Mouse (Mus musculus): ENCODE measurements around the gene Rxrb.

Rxrb gene

GRCm38 (mm10) chr17:34039562-34040450 is 8.2 kb downstream of the Rxrb start:
- no peak for DNase-seq (ENCODE audit: low read depth, low spot score)

GRCm38 (mm10) chr17:34045941-34046340 is 14.3 kb downstream of the Rxrb start:
- DNase-seq (ENCODE audit: low read depth, low spot score): no peak

DNA sequence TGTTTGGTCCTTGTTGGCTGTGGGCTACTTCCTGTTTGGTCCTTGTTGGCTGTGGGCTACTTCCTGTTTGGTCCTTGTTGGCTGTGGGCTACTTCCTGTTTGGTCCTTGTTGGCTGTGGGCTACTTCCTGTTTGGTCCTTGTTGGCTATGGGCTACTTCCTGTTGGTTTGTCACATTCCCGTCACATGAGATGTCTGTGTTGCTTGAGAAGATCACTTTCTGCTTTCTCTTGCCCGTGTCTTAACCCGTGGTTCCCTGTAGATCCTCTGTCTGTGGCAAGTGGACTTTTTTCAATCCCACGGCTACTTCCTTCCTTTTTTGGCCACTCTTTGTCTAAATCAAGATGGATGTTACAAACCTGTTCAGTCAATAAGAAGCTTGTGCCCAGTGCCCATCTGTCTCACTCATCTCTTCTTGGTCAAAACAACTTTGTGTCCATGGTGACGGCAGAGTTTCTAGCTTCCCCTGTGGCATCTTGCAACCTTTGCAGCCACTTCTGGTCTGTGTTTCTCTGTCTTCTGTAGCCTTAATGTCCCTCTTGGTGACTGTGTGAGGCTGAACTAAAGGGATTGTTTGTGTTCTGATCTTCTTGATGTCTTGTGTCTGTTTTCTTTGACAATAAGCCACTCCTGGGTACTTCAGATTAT is 15.9 kb downstream of the Rxrb start:
- no peak for DNase-seq (ENCODE audit: low read depth, low spot score)

DNA sequence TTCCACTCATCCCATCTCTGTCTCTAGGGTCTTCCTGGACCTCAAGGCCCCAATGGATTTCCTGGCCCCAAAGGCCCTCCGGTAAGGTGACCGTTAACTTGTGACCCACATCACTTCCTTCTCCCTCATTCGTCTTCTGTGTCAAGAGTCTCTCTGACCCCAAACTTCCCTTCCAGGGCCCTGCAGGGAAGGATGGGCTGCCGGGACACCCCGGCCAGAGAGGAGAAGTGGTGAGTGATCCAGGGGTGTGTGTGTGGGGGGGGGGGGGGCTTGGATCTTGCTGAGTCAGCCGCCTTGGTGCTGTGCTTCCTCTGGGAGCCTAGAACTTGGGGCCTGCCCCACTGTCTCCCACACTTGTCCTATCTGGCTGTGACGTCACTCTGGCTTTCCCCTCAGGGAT is 25.6 kb downstream of the Rxrb start:
- DNase-seq (ENCODE audit: low read depth, low spot score): no peak

DNA sequence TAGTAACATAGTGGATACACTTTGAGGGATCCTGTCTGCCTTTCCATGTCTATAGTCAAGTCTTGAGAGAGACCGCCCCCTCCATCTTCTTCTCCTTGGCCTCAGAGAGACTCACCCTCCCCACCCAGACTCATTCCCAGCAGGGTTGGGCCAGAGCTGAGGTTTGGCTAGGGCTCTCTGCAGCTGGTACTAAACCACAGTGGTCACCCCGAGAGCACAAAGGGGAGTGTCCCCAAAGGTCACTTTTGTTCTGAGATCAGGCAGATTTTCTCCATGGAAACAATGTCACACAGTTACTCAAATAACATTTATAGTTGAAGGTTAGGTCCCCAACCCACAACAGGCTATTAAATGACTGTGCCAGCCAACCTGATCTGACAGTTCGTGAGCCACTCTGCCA is 37.3 kb downstream of the Rxrb start:
- no peak for DNase-seq (ENCODE audit: low read depth, low spot score)

DNA sequence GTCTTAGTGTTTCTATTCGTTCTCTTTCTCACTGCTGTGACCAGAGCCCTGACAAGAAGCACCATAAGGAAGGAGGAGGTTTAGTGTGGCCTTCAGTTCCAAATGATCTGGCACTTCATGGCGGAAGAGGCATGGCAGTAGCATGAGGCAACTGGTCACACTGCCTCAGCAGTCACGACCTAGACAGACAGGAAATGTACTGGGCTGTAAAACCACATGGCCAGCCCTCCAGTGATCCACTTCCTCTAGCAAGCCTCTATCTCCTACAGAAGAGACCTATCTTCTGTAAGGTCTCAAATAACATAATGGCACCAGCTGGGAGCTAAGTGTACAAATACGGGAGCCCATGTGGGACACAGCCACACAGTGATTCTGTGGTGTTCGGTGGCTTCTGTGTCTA is 40.5 kb downstream of the Rxrb start:
- no peak for DNase-seq (ENCODE audit: low read depth, low spot score)

- DNase-seq (ENCODE audit: low read depth, low spot score): peak; percentile 77
These were observed 43.7 kb downstream of the Rxrb start for GRCm38 (mm10) chr17:34075271-34075670.

- DNase-seq (ENCODE audit: low read depth, low spot score): peak; percentile 87
These were observed 45.9 kb downstream of the Rxrb start for GRCm38 (mm10) chr17:34077549-34077948.

GRCm38 (mm10) chr17:34078148-34078547 is 46.5 kb downstream of the Rxrb start:
- DNase-seq (ENCODE audit: low read depth, low spot score): peak; percentile 41

GRCm38 (mm10) chr17:34079002-34079401 is 47.4 kb downstream of the Rxrb start:
- DNase-seq (ENCODE audit: low read depth, low spot score): no peak

GRCm38 (mm10) chr17:34079621-34080020 is 48.0 kb downstream of the Rxrb start:
- DNase-seq (ENCODE audit: low read depth, low spot score): peak; percentile 82

DNA sequence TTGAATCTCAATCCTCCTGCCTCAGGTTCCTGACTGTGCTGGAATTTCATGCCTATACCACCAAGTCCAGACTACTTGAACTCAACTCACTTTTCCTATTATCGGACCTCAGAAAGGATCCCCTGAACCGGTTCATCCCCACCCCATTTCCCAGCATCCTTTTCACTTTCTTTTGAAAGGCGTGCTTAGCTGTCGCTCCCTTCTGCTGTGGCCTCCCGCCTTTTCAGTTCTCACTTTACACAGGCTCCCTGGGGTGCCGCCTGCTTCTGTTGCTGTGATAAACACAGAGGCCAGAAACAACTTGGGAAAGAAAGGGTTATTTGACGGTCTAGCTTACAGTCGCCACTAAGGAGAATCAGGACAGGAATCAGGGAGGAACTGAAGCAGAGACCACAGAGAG is 51.5 kb downstream of the Rxrb start:
- DNase-seq (ENCODE audit: low read depth, low spot score): peak; percentile 66

DNA sequence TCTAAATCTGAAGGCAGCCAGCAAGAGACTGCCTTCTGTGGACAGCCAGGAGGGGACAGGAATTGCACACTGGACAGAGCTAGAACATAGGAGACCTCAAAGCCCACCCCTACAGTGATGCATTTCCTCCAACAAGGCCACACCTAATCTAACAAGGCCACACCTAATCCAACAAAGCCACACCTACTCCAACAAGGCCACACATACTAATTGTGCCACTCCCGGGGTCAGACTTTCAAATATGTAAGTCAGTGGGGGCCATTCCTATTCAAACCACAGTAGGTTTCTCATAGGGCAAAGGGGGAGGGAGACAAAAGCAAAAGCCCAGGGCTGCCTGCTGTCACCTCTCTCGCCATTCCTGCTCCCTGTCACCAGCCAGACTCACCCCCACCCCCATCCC is 55.8 kb downstream of the Rxrb start:
- peak; percentile 64 for DNase-seq (ENCODE audit: low read depth, low spot score)

Data from ZHBTc4 (cell line).